21 mouse cellular contexts compared by ENCODE assay signal in genomic region chr7:113188566-113188965, GRCm38 (mm10). TPM values are rescaled to one million over a fixed set of nuclear protein-coding genes. Genes with fewer than 3 reads are reported as not detected.
DNase-seq lines count a peak whose midpoint lies in the region; ATAC-seq lines count a peak whose summit lies in the region.
"Had no signal": no experiment of that assay in that cellular context is flagged by ENCODE, and none has a peak within 500 bp of the region (broad histone marks: within the 10 kb centered on the region; RNA-seq: fewer than 3 reads in every experiment).

No protein-coding gene starts in this region.

- ATAC-seq in hindbrain, embryonic 13.5 days (ENCODE audit: low FRiP score), result no peak
- ATAC-seq: activated CD4-positive, CD25-positive, alpha-beta regulatory T cell, adult 4 months; CD4-positive, CD25-positive, alpha-beta regulatory T cell, adult 4 months; Patski had no signal

- 68% methylated on average over 9 of the region's 9 CpGs for WGBS in hindbrain, embryonic 10.5 days
- WGBS in hindbrain, embryonic 13.5 days, result 50% methylated on average over 9 of the region's 9 CpGs

- 0 out of 2 replicates have a peak overlapping the region, but pooled peaks have one; percentile 23 for H3K27ac ChIP-seq in hindbrain, embryonic 10.5 days
- no peak overlapping the region for H3K27ac ChIP-seq in hindbrain, embryonic 13.5 days

- H3K4me2 ChIP-seq in hindbrain, embryonic 13.5 days, result no peak overlapping the region

- no peak overlapping the region for H3K9ac ChIP-seq in hindbrain, embryonic 13.5 days

- peak; percentile 74 for DNase-seq in heart, adult 11 months
- DNase-seq in heart, postnatal 4 days, result no peak
- no peak for DNase-seq in hindbrain, embryonic 10.5 days (ENCODE audit: low spot score)
- peak; percentile 60 for DNase-seq in retina, postnatal 1 day
- DNase-seq in retina, embryonic 14.5 days (ENCODE audit: low spot score), result no peak
- DNase-seq: adrenal gland, adult 2 months; adrenal gland, adult 8-10 months; adrenal gland, postnatal 10 days; adrenal gland, postnatal 14 days; adrenal gland, postnatal 25 days; adrenal gland, postnatal 36 days; B cell, adult 2 months; cerebellum, adult 11 months; cerebellum, adult 11-12 months; cerebellum, adult 18-20 months had no signal

- H3K4me3 ChIP-seq in hindbrain, embryonic 10.5 days, result no peak overlapping the region
- no peak overlapping the region for H3K4me3 ChIP-seq in hindbrain, embryonic 13.5 days

- 0 out of 2 replicates have a peak, but pooled peaks cover 4% of the 10 kb centered on the region for H3K9me3 ChIP-seq in hindbrain, embryonic 10.5 days
- peaks cover 4% of the 10 kb centered on the region; the same call in 1 of the 2 replicates for H3K9me3 ChIP-seq in hindbrain, embryonic 13.5 days
- H3K9me3 ChIP-seq: G1E had no signal

- H3K27me3 ChIP-seq in hindbrain, embryonic 10.5 days (ENCODE audit: insufficient read depth, poor library complexity, severe bottlenecking), result no peaks in the 10 kb centered on the region
- H3K27me3 ChIP-seq in hindbrain, embryonic 13.5 days, result no peaks in the 10 kb centered on the region
- H3K27me3 ChIP-seq: CH12.LX, Patski had no signal

- H3K4me1 ChIP-seq in hindbrain, embryonic 10.5 days (replicated peaks), result peaks cover 12% of the 10 kb centered on the region; the same call in 1 of the 2 replicates
- H3K4me1 ChIP-seq in hindbrain, embryonic 13.5 days (replicated peaks), result peaks cover 4% of the 10 kb centered on the region; the same call in 1 of the 2 replicates

- no peaks in the 10 kb centered on the region for H3K36me3 ChIP-seq in hindbrain, embryonic 10.5 days
- no peaks in the 10 kb centered on the region for H3K36me3 ChIP-seq in hindbrain, embryonic 13.5 days
- H3K36me3 ChIP-seq: G1E had no signal

RNA-seq across cellular contexts. Expression of gene Arntl, which starts 18.7 kb away (rescaled TPM):
- 10 to 100 TPM in 1 of 2 experiments, 1 to 10 TPM in 1; 9.6 to 10.0 TPM for total RNA-seq in heart, postnatal 4 days (2021)
- polyA plus RNA-seq in hindbrain, embryonic 10.5 days (2016; fragmentation: Nextera tagmentation; extraction: Ambion mirVana), result 7.2 and 7.3 TPM in 2 replicates
- 11.5 and 13.2 TPM in 2 replicates for polyA plus RNA-seq in hindbrain, embryonic 13.5 days (2015; fragmentation: Nextera tagmentation; extraction: Ambion mirVana)

Comparison
In these comparisons a context has a peak if more than half of its experiments do, and no peak if none do; other contexts are left out.
1. DNase-seq: peak in heart, adult 11 months (single experiment) and retina, postnatal 1 day (single experiment); none in heart, postnatal 4 days (single experiment), hindbrain, embryonic 10.5 days (single experiment) and retina, embryonic 14.5 days (single experiment).